Mouse (Mus musculus) left cerebral cortex, adult 2 months (tissue): ENCODE measurements around the gene Tm9sf3. TPM values are rescaled to one million over a fixed set of nuclear protein-coding genes. Genes with fewer than 3 reads are reported as not detected.
"Not testable (repeated sequence)": the region's sequence is repeated elsewhere in the genome, so short reads cannot be mapped to it uniquely, and the experiment has no call there.

Experiments
- DNase-seq, 2 experiments: peaks; one replicate each; pipeline ENCODE4 v3.0.0; 2021 to 2022; ENCODE audit warnings: low spot score in 2 of 2, mixed read lengths in 1 of 2; ENCODE audit errors: extremely low spot score in 1 of 2
- H3K27ac ChIP-seq: fragments of 200-600 bp; 2 replicates; pipeline ENCODE4 v1.8.1; 2022
- H3K4me3 ChIP-seq: fragments of 200-600 bp; 2 replicates; pipeline ENCODE4 v1.8.1; 2022
- CTCF ChIP-seq: fragments of 200-600 bp; IDR thresholded peaks from 2 replicates; pipeline ENCODE4 v1.8.1; 2022; ENCODE audit warnings: antibody characterized with exemption, mild to moderate bottlenecking, moderate library complexity
- intact Hi-C: fragments of 180-260 bp; cut with DNase I; formaldehyde crosslinking; loops from one replicate; pipeline ENCODE4 v1.15.1; 2025
- long read RNA-seq, 2 experiments: library from polyadenylated mRNA; stranded (forward); transcript quantifications; one replicate each; pipeline ENCODE4 v2.0.0; 2021; ENCODE audit warnings: borderline mapping rate in 2 of 2
- total RNA-seq, 2 experiments: library from RNA; stranded (reverse); gene quantifications; 2 replicates each; pipeline ENCODE4 v1.2.3; 2021

Gene Tm9sf3
- 100 to 1,000 TPM; 130 to 135 TPM for total RNA-seq
- long read RNA-seq, experiment 1, transcript Tm9sf3-202 (15 exons, 3,170 nt), result major isoform, 263 of 294 reads
- long read RNA-seq, experiment 1, partial matches to known transcripts, result 7 of 294 reads
- long read RNA-seq, experiment 1, other reads (novel, unspliced or antisense), result 24 of 294 reads
- long read RNA-seq, experiment 2, transcript Tm9sf3-202 (15 exons, 3,170 nt), result major isoform, 197 of 216 reads
- long read RNA-seq, experiment 2, partial matches to known transcripts, result 4 of 216 reads
- long read RNA-seq, experiment 2, other reads (novel, unspliced or antisense), result 15 of 216 reads

DNA sequence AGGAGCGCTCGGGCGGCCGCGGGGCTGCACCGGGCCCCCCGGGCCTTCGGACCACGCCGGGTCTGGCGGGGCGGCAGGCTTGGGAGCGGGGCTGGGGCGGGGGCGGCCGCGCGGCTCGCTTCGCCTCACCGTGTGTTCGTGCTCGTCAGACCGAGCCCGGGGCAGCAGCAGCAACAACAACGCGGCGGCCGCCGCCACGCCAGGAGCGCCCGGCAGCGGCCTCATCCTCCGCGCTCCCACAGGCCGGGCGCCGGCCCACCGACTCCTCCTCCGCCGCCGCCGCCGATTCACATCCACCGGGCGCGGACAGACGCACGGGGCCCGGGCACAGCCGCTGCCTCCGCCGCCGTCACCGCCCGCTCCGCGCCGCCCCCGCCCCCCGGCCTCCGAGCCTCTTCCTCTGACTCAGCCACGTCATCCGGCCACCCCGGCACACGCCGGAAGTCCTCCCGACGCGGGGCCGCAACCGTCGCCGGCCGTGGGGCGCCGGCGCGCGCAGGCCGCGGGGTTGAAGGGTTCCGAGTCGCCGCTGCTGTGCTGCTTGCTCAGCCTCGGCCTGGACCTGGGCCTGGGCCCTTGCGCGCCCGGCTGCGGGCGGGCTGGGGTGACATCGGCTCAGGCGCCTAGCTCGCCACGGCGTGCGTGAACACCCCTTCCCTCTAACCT lies at the start of gene Tm9sf3:
Gene Tm9sf3 (minus strand): TSS at position 368 of the 666 bp plus-strand sequence.
- Histone ChIP-seq H3K27ac (peak within 1 kb of the TSS; percentile 98), H3K4me3 (peak within 1 kb of the TSS; percentile 95)
- TF ChIP-seq CTCF, result no peak
- DNase-seq, result peak; percentile 88 to 91
- intact Hi-C loops, result loop anchor here (1.0 kb wide), 1 partner anchor 219 kb away; the partner anchor contains the start of gene Lcor

DNA sequence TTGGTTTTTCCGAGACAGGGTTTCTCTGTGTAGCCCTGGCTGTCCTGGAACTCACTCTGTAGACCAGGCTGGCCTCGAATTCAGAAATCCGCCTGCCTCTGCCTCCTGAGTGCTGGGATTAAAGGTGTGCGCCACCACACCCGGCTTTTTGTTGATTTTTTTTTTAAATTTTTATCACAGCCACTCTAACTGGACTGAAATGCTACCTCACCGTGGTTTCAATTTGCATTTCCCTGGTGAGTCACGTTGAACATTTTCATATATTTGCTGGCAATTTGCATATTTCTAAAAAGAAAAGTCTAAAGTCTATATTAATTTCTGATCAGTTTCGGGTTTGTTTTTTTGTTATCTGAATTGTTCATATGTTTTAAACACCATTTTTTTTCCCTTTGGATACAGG lies 48.8 kb upstream of the Tm9sf3 start:
- intact Hi-C loops, DNase-seq: not testable (repeated sequence)

DNA sequence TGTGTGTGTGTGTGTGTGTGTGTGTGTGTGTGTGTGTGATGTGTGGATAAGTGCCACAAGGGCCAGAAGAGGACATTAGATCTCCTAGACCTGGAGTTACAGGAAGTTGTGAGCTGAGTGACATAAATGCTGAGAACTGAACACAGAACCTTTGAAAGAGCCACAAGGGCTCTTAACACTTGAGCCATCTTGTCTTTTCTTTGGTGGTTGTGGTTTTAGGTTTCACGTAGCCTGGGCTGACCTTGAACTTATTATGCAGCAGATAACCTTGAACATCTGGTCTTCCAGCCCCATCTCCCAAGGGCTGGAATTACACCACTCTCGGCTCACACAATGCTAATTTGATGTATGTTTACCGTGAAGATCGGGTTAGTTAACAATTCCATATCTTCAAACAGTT lies 48.2 kb upstream of the Tm9sf3 start:
- Histone ChIP-seq H3K4me3 (no peak overlapping the region), H3K27ac (no peak overlapping the region)
- no peak for DNase-seq
- no peak for TF ChIP-seq CTCF
- intact Hi-C loops, result no loop called here

More for the DNA sequence above, 48.8 kb upstream of the Tm9sf3 start:
- H3K27ac ChIP-seq, H3K4me3 ChIP-seq: not testable (repeated sequence)

DNA sequence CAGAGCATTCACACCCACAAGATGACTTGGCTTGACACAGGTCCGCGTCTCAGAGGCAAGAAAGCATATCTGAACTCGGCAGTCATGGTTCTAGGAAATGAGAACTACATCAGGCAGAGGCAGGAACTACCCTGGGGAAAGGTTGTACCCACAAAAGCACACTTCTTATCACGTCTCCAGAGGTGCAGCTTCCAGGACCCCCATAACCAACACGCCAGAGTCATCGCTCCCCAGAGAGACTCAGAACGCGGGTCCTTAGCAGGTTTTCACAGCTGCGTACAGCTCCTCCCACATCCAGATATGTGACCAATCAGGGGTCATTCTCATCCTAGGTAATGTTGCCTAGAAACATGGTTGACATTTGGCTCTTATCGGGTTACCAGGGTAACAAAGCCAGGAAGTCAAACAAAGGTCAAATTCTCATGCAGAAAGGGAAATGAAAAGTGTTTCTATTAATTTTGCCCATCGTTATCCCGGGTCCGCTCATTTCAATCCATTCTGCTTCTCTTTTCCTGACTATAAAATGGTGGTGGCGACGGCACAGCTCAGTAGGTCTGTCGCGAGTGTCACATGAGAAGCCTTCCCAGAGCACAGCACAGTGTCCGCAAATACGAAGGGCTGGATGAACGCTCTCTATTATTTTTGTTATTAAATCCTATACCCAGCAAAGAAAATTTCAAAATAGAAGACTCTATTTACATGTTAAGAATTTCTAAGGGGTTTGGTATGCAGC lies 47.3 kb upstream of the Tm9sf3 start:
- TF ChIP-seq CTCF, result no peak
- intact Hi-C loops, result no loop called here
- peak in 1 of 2 experiments; percentile 15 for DNase-seq
- peak overlapping the region; percentile 35 for H3K4me3 ChIP-seq
- H3K27ac ChIP-seq, result no peak overlapping the region

DNA sequence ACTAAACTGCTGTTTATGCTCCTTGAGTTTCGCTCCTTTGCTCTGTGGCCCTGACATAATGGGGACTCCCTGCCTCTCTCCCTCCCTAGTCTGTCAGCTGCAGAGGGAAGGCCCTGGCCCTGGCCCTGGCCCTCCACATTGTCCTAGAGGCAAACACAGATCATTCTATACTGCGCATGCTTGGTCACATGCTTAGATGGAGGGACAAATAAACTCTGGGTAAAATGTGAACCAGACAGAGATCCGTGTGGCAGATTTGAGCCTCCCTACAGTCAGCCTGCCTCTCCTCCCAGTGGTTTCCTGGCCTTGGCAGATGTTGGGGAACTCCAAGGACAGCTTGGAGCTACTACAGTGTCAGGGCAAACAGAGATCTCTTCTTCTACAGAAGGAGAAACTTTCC lies 40.1 kb upstream of the Tm9sf3 start:
- DNase-seq, result no peak
- no peak for TF ChIP-seq CTCF
- no peak overlapping the region for H3K27ac ChIP-seq
- H3K4me3 ChIP-seq, result no peak overlapping the region
- intact Hi-C loops, result no loop called here

DNA sequence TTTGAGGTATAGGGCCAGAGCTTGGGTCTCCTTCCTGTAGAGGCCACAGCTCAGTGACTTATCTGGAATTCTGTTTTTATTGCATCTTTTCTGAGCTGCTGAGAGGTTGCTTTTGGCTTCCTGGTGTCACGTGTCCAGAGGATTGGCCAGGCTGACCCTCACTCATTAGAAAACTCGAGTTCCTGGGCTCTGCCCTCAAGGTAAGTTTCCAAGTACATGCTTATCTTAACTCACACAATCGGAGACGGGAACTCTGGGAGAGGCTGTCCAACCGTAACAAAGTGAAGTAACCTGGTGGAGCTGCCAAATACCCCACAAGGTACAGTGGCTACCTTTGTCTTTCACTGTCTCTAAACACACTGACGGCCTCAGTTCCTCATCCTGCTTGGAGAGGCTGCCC lies 39.6 kb upstream of the Tm9sf3 start:
- no peak for TF ChIP-seq CTCF
- intact Hi-C loops, result no loop called here
- DNase-seq, result no peak
- Histone ChIP-seq H3K27ac (no peak overlapping the region), H3K4me3 (no peak overlapping the region)

DNA sequence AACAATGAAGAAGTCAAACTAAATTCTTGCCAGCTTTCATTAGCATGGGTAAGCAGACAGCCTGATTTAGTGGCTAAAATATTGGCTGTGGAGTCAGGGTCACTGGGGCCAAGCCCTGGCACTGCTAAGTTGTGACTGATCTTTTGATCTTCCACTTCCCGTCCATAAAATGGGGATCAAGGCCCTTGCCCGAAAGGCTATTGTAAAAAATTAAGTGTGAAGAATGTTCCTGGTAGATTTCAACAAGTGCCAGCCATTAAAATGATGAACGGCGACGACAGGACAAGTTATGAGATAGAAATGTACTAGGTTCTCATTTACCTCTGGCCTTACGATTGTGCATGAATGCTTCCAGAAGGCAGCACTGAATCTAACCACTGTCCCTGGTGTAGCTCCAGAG lies 38.1 kb upstream of the Tm9sf3 start:
- no peak for TF ChIP-seq CTCF
- Histone ChIP-seq H3K4me3 (no peak overlapping the region), H3K27ac (no peak overlapping the region)
- intact Hi-C loops, result no loop called here
- DNase-seq, result no peak

DNA sequence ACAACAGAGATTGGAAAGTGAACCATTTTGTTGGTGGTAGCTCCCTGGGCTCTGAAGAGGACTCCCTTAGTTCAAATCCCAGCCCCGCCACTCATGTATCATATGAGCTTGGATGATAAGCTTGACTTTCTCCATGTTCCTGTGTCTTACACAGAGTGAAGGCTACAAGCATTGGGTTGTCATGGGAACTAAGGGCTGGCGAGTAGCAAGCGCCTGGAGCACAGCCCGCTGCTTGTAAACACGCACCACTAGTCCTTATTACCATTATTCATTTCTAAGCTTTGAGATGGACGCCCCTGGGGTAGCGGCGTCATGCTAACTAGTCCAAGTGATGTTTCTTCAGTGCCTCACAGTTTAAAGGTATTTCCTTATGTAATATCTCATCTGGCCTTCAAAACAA lies 35.6 kb upstream of the Tm9sf3 start:
- DNase-seq, result no peak
- H3K4me3 ChIP-seq, result no peak overlapping the region
- no peak for TF ChIP-seq CTCF
- no peak overlapping the region for H3K27ac ChIP-seq
- intact Hi-C loops, result no loop called here

DNA sequence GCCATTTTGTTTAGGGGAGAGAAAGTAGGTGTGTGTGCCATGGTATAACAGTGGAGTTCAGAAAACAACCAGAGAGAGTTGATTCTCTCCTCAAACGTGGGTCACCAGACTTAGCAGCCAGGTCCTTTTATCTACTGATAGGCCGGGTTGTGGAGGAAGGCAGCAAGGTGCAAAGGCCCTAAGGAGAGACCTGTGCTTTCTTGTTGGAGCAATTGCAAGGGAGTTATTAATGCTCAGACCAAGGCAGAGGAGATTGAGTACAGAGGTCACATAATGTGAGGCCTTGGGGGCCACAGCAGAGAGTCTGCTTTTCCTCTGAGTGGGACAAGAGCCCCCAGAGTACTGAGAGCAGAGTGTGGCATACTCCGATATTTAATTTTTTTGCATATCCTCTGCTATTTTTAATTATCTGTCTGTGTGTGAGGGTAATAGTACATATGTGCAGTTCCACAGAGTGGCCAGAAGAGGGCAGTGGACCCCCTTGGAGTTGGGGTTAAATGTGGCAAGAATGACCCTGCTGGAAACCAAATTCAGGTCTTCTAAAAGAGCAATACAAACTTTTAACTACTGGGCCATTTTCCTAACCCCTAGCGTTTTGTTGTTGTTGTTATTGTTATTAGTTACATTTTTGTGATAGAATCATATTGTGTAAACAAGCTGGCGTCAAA lies 27.3 kb upstream of the Tm9sf3 start:
- TF ChIP-seq CTCF, result peak; percentile 56
- Histone ChIP-seq H3K27ac (no peak overlapping the region), H3K4me3 (no peak overlapping the region)
- intact Hi-C loops, result no loop called here
- no peak for DNase-seq

DNA sequence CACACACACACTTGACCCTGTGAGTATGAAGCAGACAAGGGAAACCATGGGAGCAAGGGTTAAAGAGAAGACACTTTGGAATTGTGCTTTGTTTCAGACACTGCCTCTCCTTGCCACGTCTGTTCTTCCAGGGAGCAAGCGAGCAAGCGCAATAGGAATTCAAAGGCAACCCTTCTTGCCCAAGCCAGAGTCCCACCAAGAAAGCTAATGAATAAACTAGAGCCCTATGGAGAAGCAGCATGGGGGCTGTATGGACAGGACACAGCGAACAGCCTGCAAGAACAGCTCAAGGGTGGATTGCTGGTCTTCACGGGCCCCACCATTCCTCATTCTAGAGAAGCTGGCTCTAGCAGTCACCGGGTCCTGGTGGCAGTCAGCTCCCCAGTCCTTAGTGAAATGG lies 24.8 kb upstream of the Tm9sf3 start:
- Histone ChIP-seq H3K4me3 (no peak overlapping the region), H3K27ac (no peak overlapping the region)
- no peak for TF ChIP-seq CTCF
- no peak for DNase-seq
- intact Hi-C loops, result no loop called here

DNA sequence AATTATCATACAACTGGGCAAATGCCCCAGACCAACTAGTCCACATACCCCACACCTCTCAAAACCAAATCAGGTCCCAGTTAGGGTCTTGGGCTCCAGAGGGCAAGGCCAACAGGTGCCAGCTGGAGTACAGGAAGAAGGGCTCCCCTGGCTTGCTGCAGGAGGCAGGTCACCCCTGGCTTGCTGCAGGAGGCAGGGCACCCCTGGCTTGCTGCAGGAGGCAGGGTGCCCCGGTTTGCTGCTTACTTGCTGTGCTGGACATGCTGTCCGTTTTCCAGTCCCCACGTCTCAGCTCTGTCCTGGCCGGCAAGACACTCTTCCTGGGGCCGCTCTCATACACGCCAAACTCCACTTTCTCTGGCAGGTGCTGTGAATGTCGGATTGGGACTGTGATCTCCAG lies 23.4 kb upstream of the Tm9sf3 start:
- no peak overlapping the region for H3K27ac ChIP-seq
- DNase-seq, result no peak
- TF ChIP-seq CTCF, result no peak
- intact Hi-C loops, result no loop called here
- H3K4me3 ChIP-seq, result no peak overlapping the region

DNA sequence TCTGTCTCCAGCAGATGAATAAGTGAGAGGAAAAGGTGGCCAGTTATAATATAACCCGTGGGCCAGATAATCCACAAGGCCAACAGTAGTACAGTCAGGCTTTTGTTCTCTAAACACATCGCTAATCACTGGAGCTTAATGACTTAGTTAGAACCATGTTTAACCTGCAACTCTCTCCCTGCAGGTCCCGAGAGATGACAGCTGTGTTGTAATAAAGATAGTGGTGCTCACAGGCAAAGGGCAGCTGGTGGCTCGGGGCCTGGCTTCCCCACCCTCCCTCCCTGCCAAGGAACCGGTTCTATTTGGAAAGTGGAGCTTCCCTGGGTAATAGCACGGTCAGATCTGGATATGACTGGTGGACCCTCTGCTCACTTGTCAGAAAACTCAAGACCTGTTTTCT lies 20.7 kb upstream of the Tm9sf3 start:
- DNase-seq, result no peak
- Histone ChIP-seq H3K27ac (no peak overlapping the region), H3K4me3 (no peak overlapping the region)
- TF ChIP-seq CTCF, result no peak
- intact Hi-C loops, result no loop called here
